Mouse (Mus musculus): ENCODE measurements around the gene Gjb2. TPM values are rescaled to one million over a fixed set of nuclear protein-coding genes. Genes with fewer than 3 reads are reported as not detected.
"Not testable (repeated sequence)": the region's sequence is repeated elsewhere in the genome, so short reads cannot be mapped to it uniquely, and the experiment has no call there.

The Gjb2 gene
- polyA plus RNA-seq, 1 experiment from 2014 or later: 16.0 TPM

GRCm38 (mm10) chr14:57105111-57105510, 609 bp upstream of the Gjb2 start:
- H3K4me1 ChIP-seq (replicated peaks): no peaks in the 10 kb centered on the region
- no peak for ATAC-seq (ENCODE audit: insufficient read depth)
- WGBS (ENCODE audit: insufficient replicate concordance): 12% methylated on average over 14 of the region's 14 CpGs
- no peak overlapping the region for H3K27ac ChIP-seq (replicated peaks)
- peak overlapping the region; percentile 77 for H3K4me2 ChIP-seq
- H3K36me3 ChIP-seq (replicated peaks): no peaks in the 10 kb centered on the region
- H3K9ac ChIP-seq: no peak overlapping the region
- H3K9me3 ChIP-seq (replicated peaks): no peaks in the 10 kb centered on the region
- H3K4me3 ChIP-seq (replicated peaks): 0 out of 2 replicates have a peak overlapping the region, but pooled peaks have one; percentile 60
- H3K27me3 ChIP-seq: peaks cover 69% of the 10 kb centered on the region

GRCm38 (mm10) chr14:57103711-57104105, 794 bp downstream of the Gjb2 start:
- H3K9ac ChIP-seq: peak overlapping the region; percentile 56
- 3% methylated on average over 22 of the region's 22 CpGs for WGBS (ENCODE audit: insufficient replicate concordance)
- H3K4me2 ChIP-seq: peak overlapping the region; percentile 77
- H3K27ac ChIP-seq (replicated peaks): peak overlapping the region; percentile 62; the same call in 1 of the 2 replicates
- peaks cover 63% of the 10 kb centered on the region for H3K27me3 ChIP-seq
- H3K36me3 ChIP-seq (replicated peaks): no peaks in the 10 kb centered on the region
- peak overlapping the region; percentile 60 for H3K4me3 ChIP-seq (replicated peaks)
- ATAC-seq (ENCODE audit: insufficient read depth): no peak
- H3K4me1 ChIP-seq (replicated peaks): no peaks in the 10 kb centered on the region
- no peaks in the 10 kb centered on the region for H3K9me3 ChIP-seq (replicated peaks)

- Histone ChIP-seq H3K27ac (replicated peaks) (no peak overlapping the region), H3K9ac (0 out of 2 replicates have a peak overlapping the region, but pooled peaks have one; percentile 56), H3K27me3 (peaks cover 63% of the 10 kb centered on the region), H3K4me3 (replicated peaks) (peak overlapping the region; percentile 60), H3K4me1 (replicated peaks) (no peaks in the 10 kb centered on the region), H3K9me3 (replicated peaks) (no peaks in the 10 kb centered on the region), H3K4me2 (peak overlapping the region; percentile 77), H3K36me3 (replicated peaks) (no peaks in the 10 kb centered on the region)
- WGBS (ENCODE audit: insufficient replicate concordance): 49% methylated on average over 6 of the region's 6 CpGs
- no peak for ATAC-seq (ENCODE audit: insufficient read depth)
These were observed 1.4 kb downstream of the Gjb2 start for GRCm38 (mm10) chr14:57103121-57103520.

DNA sequence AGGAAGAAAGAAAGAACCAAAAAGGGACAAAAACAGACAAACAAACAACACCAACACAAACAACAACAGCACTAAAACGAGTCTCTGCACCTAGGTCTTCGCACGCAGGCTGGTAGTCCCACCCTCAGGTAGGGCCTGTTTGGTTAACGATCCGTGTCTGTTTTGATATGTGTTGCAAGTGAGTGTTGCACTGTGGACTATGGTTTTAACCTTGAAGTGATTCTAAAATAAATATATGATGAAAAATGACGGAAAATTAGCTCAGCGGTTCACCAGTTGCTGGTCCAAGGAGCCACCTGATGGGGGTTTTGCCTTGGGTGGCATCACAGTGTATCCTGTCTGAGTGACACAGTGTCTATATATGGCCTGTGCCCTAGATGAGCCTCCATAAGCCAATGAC, 2.9 kb downstream of the Gjb2 start:
- Histone ChIP-seq H3K4me1 (replicated peaks) (peaks cover 5% of the 10 kb centered on the region; the same call in 1 of the 2 replicates), H3K9ac (no peak overlapping the region), H3K9me3 (replicated peaks) (no peaks in the 10 kb centered on the region), H3K36me3 (replicated peaks) (no peaks in the 10 kb centered on the region), H3K4me3 (replicated peaks) (no peak overlapping the region), H3K27me3 (peaks cover 50% of the 10 kb centered on the region), H3K4me2 (peak overlapping the region; percentile 77), H3K27ac (replicated peaks) (no peak overlapping the region; the same call in 1 of the 2 replicates)
- no peak for ATAC-seq (ENCODE audit: insufficient read depth)
- 65% methylated on average over 7 of the region's 7 CpGs for WGBS (ENCODE audit: insufficient replicate concordance)

GRCm38 (mm10) chr14:57095855-57096254, 8.6 kb downstream of the Gjb2 start:
- WGBS (ENCODE audit: insufficient replicate concordance): 7% methylated on average over 4 of the region's 4 CpGs
- H3K9ac ChIP-seq: no peak overlapping the region
- no peak overlapping the region for H3K4me3 ChIP-seq (replicated peaks)
- no peak overlapping the region for H3K27ac ChIP-seq (replicated peaks)
- H3K4me1 ChIP-seq (replicated peaks): peaks cover 23% of the 10 kb centered on the region
- no peaks in the 10 kb centered on the region for H3K9me3 ChIP-seq (replicated peaks)
- no peak overlapping the region for H3K4me2 ChIP-seq
- no peaks in the 10 kb centered on the region for H3K36me3 ChIP-seq (replicated peaks)
- peak; percentile 61 for ATAC-seq (ENCODE audit: insufficient read depth)
- H3K27me3 ChIP-seq: no peaks in the 10 kb centered on the region

GRCm38 (mm10) chr14:57093029-57093428, 11.5 kb downstream of the Gjb2 start:
- no peak overlapping the region for H3K4me2 ChIP-seq
- H3K4me3 ChIP-seq (replicated peaks): no peak overlapping the region
- no peak overlapping the region for H3K27ac ChIP-seq (replicated peaks)
- H3K27me3 ChIP-seq: no peaks in the 10 kb centered on the region
- no peaks in the 10 kb centered on the region for H3K36me3 ChIP-seq (replicated peaks)
- no peak overlapping the region for H3K9ac ChIP-seq
- H3K4me1 ChIP-seq (replicated peaks): peaks cover 27% of the 10 kb centered on the region
- H3K9me3 ChIP-seq (replicated peaks): no peaks in the 10 kb centered on the region
- 5% methylated on average over 8 of the region's 8 CpGs for WGBS (ENCODE audit: insufficient replicate concordance)
- ATAC-seq (ENCODE audit: insufficient read depth): no peak

DNA sequence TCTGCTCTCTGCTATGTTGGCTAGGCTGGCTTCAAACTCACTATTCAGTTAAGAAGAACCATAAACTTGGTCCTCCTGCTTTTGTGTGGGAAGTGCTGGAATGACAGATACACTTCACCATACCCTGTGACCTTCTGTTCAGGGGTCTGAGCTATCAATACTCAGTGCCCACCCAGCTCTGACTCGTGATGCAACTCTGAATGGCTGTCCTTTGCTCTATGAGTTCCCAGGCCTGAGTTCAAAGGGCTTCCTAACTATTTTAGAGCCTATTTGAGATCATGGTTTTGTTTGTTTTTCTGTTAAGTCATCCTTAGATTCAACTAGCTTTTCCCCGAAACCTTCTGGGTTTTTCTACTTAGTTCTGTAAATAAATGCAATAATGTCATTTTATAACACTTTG, 14.5 kb downstream of the Gjb2 start:
- Histone ChIP-seq H3K27ac (replicated peaks) (peak overlapping the region; percentile 79), H3K36me3 (replicated peaks) (no peaks in the 10 kb centered on the region), H3K27me3 (no peaks in the 10 kb centered on the region), H3K9me3 (replicated peaks) (no peaks in the 10 kb centered on the region), H3K4me3 (replicated peaks) (no peak overlapping the region), H3K4me2 (no peak overlapping the region), H3K4me1 (replicated peaks) (peaks cover 7% of the 10 kb centered on the region; the same call in 1 of the 2 replicates), H3K9ac (no peak overlapping the region)
- 47% methylated on average over 2 of the region's 2 CpGs for WGBS (ENCODE audit: insufficient replicate concordance)
- peak; percentile 53 for ATAC-seq (ENCODE audit: insufficient read depth)

GRCm38 (mm10) chr14:57089107-57089506, 15.4 kb downstream of the Gjb2 start:
- peaks cover 7% of the 10 kb centered on the region; the same call in 1 of the 2 replicates for H3K4me1 ChIP-seq (replicated peaks)
- H3K27ac ChIP-seq (replicated peaks): peak overlapping the region; percentile 79
- H3K9me3 ChIP-seq (replicated peaks): no peaks in the 10 kb centered on the region
- no peak overlapping the region for H3K4me2 ChIP-seq
- no peaks in the 10 kb centered on the region for H3K36me3 ChIP-seq (replicated peaks)
- WGBS (ENCODE audit: insufficient replicate concordance): 50% methylated on average over 7 of the region's 7 CpGs
- peak; percentile 86 for ATAC-seq (ENCODE audit: insufficient read depth)
- no peak overlapping the region for H3K9ac ChIP-seq
- no peak overlapping the region for H3K4me3 ChIP-seq (replicated peaks)
- H3K27me3 ChIP-seq: no peaks in the 10 kb centered on the region

DNA sequence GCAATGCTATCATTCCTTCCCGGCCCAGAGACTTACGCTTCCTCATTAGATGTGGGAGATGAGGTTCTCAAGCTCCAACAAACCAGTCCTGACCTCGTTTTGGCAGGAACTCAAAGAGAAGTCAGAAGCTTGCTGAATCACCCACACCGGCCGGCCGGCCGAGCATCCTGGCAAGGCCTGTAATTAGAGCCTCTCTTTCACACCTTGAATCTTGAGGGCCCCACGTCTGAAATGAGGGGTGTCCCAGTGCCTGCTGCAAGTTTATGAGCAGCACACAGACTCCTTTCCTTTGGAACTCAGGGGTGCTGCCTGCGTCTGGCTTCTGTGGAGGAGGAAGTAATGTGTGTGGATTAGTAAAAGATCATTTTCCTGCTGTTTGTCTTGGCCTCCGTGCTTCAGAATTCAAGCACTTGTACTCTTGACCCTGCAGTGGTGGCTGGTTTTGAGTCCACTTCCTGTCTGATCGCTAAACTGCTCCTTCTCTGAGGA, 20.3 kb downstream of the Gjb2 start:
- no peaks in the 10 kb centered on the region for H3K9me3 ChIP-seq (replicated peaks)
- no peak overlapping the region for H3K9ac ChIP-seq
- H3K36me3 ChIP-seq (replicated peaks): no peaks in the 10 kb centered on the region
- H3K4me1 ChIP-seq (replicated peaks): peaks cover 4% of the 10 kb centered on the region; the same call in 1 of the 2 replicates
- ATAC-seq (ENCODE audit: insufficient read depth): no peak
- 39% methylated on average over 11 of the region's 11 CpGs for WGBS (ENCODE audit: insufficient replicate concordance)
- no peak overlapping the region for H3K4me3 ChIP-seq (replicated peaks)
- H3K27me3 ChIP-seq: no peaks in the 10 kb centered on the region
- no peak overlapping the region for H3K4me2 ChIP-seq
- H3K27ac ChIP-seq (replicated peaks): no peak overlapping the region

DNA sequence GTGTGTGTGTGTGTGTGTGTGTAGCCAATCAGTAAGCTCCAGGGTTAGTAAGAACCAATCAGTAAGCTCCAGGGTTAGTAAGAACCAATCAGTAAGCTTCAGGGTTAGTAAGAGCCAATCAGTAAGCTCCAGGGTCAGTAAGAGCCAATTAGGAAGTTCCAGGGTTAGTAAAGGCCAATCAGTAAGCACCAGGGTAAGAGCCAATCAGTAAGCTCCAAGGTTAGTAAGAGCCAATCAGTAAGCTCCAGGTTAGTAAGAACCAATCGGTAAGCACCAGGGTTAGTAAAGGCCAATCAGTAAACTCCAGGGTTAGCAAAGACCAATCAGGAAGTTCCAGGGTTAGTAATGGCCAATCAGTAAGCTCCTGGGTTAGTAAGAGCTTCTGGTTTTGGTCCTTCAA, 21.6 kb downstream of the Gjb2 start:
- Histone ChIP-seq H3K4me3 (replicated peaks) (no peak overlapping the region), H3K9me3 (replicated peaks) (no peaks in the 10 kb centered on the region), H3K4me2 (no peak overlapping the region), H3K27ac (replicated peaks) (no peak overlapping the region), H3K9ac (no peak overlapping the region), H3K36me3 (replicated peaks) (no peaks in the 10 kb centered on the region), H3K27me3 (no peaks in the 10 kb centered on the region), H3K4me1 (replicated peaks) (no peaks in the 10 kb centered on the region)
- no peak for ATAC-seq (ENCODE audit: insufficient read depth)
- WGBS (ENCODE audit: insufficient replicate concordance): 73% methylated on average over 1 of the region's 1 CpGs

DNA sequence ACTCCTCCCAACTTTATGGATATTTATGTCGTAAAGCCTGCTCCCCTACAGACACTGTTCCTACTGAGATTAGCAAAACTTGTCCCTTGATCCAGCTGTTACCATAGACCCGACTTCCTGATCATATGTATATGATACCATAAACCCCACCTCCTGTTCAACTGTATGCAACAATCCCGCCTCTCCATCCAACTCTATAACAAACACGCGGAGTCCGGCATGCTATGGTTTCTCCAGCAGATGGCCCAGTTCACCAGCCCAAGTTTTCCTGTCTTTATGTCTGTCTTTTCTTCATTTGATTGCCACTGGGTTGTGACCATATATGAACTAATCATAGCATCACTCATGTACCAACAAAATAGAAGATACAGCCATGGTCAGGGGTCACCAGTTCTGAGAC, 29.0 kb downstream of the Gjb2 start:
- no peak overlapping the region for H3K9ac ChIP-seq
- H3K27me3 ChIP-seq: no peaks in the 10 kb centered on the region
- H3K27ac ChIP-seq (replicated peaks): no peak overlapping the region
- H3K4me3 ChIP-seq (replicated peaks): no peak overlapping the region
- no peak for ATAC-seq (ENCODE audit: insufficient read depth)
- no peaks in the 10 kb centered on the region for H3K4me1 ChIP-seq (replicated peaks)
- H3K36me3 ChIP-seq (replicated peaks): no peaks in the 10 kb centered on the region
- H3K9me3 ChIP-seq (replicated peaks): no peaks in the 10 kb centered on the region
- WGBS (ENCODE audit: insufficient replicate concordance): 67% methylated on average over 6 of the region's 6 CpGs
- no peak overlapping the region for H3K4me2 ChIP-seq

DNA sequence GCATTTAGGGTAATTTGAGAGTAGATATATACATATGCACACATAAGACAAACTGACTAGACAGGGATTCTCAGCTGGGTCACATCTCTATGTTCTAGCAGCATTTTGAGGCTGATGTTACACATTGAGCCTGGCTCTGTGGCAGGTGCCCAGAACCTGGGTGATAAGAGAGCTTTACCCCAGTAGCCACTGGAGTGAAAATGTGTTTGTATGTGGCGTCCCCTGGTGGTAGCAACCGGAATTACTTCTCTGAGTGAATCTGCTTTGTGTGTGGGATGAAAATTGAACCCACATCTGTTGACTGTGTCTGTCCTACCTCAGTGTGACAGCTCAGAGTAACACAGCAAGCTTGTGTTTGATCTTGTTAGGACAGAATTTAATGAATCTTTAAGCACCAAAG, 34.6 kb downstream of the Gjb2 start:
- H3K4me3 ChIP-seq (replicated peaks); ATAC-seq (ENCODE audit: insufficient read depth); H3K9ac ChIP-seq; H3K9me3 ChIP-seq (replicated peaks); H3K27ac ChIP-seq (replicated peaks); H3K36me3 ChIP-seq (replicated peaks); H3K27me3 ChIP-seq; H3K4me2 ChIP-seq; H3K4me1 ChIP-seq (replicated peaks): not testable (repeated sequence)
- 1% methylated on average over 2 of the region's 2 CpGs for WGBS (ENCODE audit: insufficient replicate concordance)

All from liver, embryonic 15.5 days (tissue).